Mouse (Mus musculus) embryonic fibroblast, embryonic 13.5 days (primary cell): ENCODE results near the gene Pfkm. TPM values are rescaled to one million over a fixed set of nuclear protein-coding genes. Genes with fewer than 3 reads are reported as not detected.

Source experiments
- H3K27ac ChIP-seq: 2 replicates; pipeline ENCODE4 v1.5.1; 2012; ENCODE audit warnings: low read length, control low read depth, inconsistent platforms; ENCODE audit not compliant: insufficient read depth
- H3K4me1 ChIP-seq: 2 replicates; pipeline ENCODE4 v1.6.1; 2011; ENCODE audit warnings: low read length; ENCODE audit not compliant: control insufficient read depth, insufficient read depth
- H3K4me3 ChIP-seq: 2 replicates; pipeline ENCODE4 v1.5.1; 2011; ENCODE audit warnings: mild to moderate bottlenecking, control low read depth, low read length; ENCODE audit not compliant: insufficient read depth
- CTCF ChIP-seq: IDR thresholded peaks from 2 replicates; pipeline ENCODE4 v1.5.1; 2011; ENCODE audit warnings: mild to moderate bottlenecking, control low read depth, low read length, moderate library complexity, borderline replicate concordance; ENCODE audit not compliant: insufficient read depth
- POLR2A ChIP-seq: IDR thresholded peaks from 2 replicates; pipeline ENCODE4 v1.6.1; 2011; ENCODE audit warnings: low read depth, mild to moderate bottlenecking, control low read depth, low read length, moderate library complexity
- polyA plus RNA-seq: library from polyadenylated mRNA; stranded (reverse); fragments of >200 nt; gene quantifications from 2 replicates; pipeline ENCODE4 v1.2.4, GENCODE M21; 2011; ENCODE audit warnings: low read depth; ENCODE audit not compliant: missing spikeins, insufficient read length

The Pfkm gene
- polyA plus RNA-seq, 1 experiment: 20.6 TPM

DNA sequence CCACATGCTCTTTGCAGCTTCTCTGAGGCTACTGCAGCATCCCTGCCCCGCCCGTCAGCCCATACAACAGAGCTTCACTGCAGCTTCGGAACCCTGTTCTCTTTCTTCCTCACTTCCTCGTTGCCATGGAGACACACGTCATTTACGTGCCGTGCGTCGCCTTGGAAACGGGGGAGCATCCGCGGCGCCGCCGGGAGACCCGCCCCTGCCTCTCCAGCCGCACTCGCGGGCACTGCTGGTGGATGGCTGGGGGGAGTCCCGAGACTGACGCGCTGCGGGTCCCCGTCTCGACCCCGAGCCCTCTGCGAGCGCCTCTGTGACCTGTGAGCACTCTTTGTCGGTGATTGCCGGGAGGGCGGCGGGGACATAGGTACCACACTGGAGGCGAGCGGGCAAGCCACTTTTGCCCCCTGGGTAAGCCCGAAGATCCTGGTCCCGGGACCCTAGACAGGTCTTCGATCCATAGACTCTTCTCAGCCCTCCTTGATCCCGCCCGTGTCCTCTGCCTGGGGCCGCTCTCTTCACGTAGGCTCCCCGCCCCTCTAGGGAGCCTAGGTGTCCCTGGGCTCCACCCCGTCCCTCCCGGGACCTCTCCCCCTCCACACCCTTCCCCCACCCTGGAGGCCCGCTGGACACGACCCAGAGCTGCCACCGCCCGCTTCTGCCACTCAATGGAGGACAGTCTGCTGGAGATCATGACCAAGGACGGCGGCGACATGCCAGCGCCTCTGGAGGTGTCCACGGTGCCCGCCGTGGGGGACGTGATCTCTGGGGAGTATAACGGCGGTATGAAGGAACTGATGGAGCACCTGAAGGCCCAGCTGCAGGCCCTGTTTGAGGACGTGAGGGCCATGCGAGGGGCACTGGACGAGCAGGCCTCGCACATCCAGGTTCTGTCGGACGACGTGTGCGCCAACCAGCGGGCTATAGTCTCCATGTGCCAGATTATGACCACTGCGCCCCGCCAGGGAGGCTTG is 75.5 kb downstream of the Pfkm start:
- H3K4me1 ChIP-seq: no peaks in the 10 kb centered on the region
- no peak overlapping the region for H3K27ac ChIP-seq
- peak overlapping the region; percentile 31 for H3K4me3 ChIP-seq
- no peak for TF ChIP-seq POLR2A
- TF ChIP-seq CTCF: no peak

DNA sequence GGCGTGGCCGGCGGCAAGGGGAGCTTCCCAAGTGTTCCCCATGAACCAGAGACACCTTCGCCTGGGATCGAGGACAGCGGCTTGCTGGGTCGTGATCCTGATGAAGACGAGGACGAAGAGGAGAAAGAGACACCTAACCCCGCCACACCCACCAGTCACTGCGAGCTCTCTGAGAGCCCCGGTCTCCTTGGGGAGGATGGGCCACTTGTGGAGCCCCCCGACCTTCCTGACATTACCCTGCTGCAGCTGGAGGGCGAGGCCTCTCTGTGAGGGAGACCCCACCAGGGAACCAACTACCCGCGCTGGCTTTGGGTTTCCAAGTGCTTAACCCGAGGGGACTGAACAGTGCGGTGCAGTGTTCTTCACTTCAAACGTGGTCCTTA is 76.2 kb downstream of the Pfkm start:
- no peak for TF ChIP-seq CTCF
- no peak for TF ChIP-seq POLR2A
- H3K4me3 ChIP-seq: no peak overlapping the region
- no peaks in the 10 kb centered on the region for H3K4me1 ChIP-seq

DNA sequence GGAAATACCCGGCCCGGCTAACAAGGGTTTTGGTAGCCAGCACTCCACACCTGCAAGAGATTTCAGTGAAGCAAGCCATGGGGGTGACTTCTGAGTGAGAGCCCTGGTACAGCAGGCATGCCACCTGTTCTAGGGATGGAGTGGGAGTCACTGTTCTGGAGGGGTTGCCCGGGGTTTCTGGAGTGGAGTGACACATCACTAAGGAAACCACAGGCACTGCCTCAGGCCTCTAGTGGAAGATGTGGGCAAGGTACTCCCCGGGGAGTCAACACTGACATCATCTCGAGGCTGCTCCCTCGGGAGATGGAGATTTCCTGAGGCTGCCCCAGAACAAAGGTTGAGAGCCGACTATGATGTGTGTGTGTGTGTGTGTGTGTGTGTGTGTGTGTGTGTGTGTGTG is 78.0 kb downstream of the Pfkm start:
- Histone ChIP-seq H3K27ac (no peak overlapping the region), H3K4me1 (no peaks in the 10 kb centered on the region), H3K4me3 (no peak overlapping the region)
- TF ChIP-seq POLR2A (no peak), CTCF (no peak)

More for the DNA sequence above, 76.2 kb downstream of the Pfkm start:
- no peak overlapping the region for H3K27ac ChIP-seq

DNA sequence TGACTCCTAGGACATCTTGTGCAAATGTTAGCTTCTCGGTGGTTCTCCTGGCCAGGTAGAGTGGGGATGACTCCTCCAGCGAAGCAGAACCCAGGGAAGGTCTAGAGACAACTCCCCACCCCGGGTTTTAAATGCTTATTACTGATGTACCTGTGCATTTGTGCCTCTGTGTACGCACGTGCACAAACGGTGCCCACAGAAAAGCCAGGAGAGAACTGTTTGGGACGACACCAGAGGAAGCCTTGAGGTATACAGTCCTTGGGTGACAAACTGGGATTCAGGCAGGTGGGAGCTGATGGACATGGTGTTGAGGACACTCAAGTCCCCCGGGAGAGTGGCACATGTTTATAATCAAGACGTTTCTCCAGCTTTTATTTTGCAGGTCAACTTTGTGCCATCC is 78.5 kb downstream of the Pfkm start:
- H3K4me1 ChIP-seq: no peaks in the 10 kb centered on the region
- no peak overlapping the region for H3K4me3 ChIP-seq
- TF ChIP-seq POLR2A (no peak), CTCF (no peak)
- no peak overlapping the region for H3K27ac ChIP-seq

DNA sequence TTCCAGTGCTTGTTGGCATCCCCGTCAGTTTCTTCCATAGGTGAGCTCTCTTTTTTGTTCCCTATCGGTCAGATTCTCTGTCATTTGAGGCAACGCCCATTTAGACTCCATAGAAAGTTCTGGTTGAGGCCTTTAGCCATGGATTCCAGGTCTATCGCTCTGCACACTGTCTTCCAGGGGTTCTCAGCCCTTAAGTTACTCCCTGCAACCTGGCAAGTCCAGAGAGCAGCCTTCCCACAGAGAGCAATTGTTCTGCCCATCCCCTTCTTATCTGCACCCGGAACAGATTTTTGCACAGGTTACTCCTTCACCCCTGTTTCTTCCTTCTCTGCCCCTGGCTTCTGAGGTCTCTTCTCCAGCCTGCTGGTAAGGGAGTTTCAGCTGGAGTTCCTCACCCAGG is 79.7 kb downstream of the Pfkm start:
- no peaks in the 10 kb centered on the region for H3K4me1 ChIP-seq
- no peak overlapping the region for H3K4me3 ChIP-seq
- no peak overlapping the region for H3K27ac ChIP-seq
- TF ChIP-seq POLR2A: no peak
- TF ChIP-seq CTCF: no peak

DNA sequence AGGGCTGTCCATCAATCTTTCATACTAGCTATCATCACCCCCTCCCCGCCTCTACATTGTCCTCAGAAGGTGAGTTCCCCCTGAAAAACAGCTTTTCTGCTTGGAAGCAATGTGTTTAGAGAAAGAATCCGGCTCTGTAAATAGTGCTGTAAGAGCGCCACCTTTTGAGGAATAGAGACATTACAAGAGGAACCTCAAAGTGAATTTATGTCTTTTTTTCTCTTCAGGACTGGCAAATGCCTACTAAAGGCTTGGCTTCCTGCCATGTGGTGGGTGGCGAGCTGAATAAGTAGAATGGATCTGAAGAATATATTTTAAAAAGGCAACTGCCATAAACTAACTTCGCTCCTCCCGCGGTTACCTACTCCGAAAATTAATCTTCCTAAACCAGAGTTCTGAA is 81.4 kb downstream of the Pfkm start:
- no peak overlapping the region for H3K4me3 ChIP-seq
- H3K27ac ChIP-seq: no peak overlapping the region
- TF ChIP-seq CTCF: no peak
- TF ChIP-seq POLR2A: no peak
- no peaks in the 10 kb centered on the region for H3K4me1 ChIP-seq

DNA sequence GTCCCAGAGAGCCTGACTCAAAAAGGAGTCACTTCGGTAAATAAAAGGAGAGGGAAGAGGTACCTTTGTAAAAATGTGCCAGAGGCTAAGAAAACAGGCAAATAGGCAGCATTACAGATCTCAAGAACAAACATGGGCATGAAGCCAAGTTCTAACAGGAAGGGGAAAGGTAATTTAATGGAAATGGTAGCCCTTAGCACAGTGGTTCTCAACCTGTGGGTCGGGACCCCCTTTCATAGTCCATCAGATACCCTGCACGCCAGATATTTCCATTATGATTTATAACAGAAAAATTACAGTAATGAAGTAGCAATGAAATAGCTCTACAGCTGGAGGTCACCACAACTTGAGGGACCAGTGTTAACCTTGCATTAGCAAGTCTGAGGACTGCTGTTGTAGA is 84.9 kb downstream of the Pfkm start:
- H3K27ac ChIP-seq: no peak overlapping the region
- no peak for TF ChIP-seq POLR2A
- no peak overlapping the region for H3K4me3 ChIP-seq
- H3K4me1 ChIP-seq: peaks cover 5% of the 10 kb centered on the region; the same call in 1 of the 2 replicates

DNA sequence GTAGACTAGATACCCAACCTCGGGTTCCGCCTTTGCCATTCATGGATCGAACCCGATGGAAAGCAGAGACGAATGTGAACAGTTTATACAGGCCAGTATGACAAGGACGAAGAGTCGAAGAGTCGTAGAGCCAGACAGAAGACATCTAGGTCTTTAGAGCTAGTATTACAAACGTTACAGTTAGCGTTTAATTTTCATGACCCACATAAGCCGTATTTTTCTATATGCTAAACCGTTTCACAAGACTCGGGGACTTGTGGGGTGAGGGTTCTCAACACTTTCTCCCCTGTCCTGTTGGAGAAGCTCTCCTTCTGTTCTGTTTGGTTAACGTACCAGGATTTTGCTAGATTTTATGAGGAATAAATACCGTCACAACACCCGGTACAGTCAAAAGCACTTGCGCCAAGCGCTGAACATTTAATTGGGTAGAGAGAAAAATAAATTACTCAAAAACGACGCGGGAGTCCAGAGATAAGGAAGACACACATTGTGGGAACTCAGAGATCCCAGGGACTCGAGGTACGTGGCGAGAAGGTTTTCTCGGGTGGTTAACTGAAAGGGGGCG is 88.3 kb downstream of the Pfkm start:
- no peak overlapping the region for H3K27ac ChIP-seq
- TF ChIP-seq POLR2A (no peak), CTCF (no peak)
- H3K4me3 ChIP-seq: peak overlapping the region; percentile 49
- peaks cover 5% of the 10 kb centered on the region; the same call in 1 of the 2 replicates for H3K4me1 ChIP-seq

DNA sequence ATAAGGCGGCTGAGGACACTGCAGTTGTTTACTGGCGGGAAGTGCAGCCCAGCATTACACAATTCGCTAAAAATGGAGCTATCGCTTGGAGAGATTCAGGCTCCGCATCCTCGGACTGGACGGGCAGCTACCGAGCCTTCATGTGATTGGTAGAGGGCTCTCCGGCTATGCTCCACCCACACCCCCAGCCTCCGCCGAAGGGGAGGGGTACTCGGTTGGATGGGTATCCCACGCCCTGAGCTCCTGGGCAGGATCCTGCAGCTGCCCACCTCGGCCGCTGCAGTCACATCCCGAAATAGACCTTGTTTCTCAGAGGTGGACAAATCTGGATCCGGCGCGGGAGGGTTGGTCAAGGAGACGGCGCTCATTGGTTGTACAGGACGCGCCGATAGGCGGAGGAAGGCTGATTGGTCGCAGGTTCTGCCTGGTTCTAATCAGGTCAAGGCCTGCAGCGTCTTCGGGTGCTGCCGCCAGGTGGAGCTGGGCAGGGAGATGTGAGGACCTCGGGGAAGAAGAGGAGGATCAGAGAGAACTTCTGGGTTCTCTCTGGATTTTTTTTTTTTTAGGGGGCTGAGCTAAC is 88.8 kb downstream of the Pfkm start:
- H3K4me3 ChIP-seq: peak overlapping the region; percentile 49
- peaks cover 5% of the 10 kb centered on the region; the same call in 1 of the 2 replicates for H3K4me1 ChIP-seq
- no peak; the same call in 1 of the 2 replicates for TF ChIP-seq POLR2A
- TF ChIP-seq CTCF: peak; percentile 80
- no peak overlapping the region for H3K27ac ChIP-seq

Other genes starting within 250 kb of the Pfkm start
- gene Hdac7, start 248.1 kb upstream of the Pfkm start, polyA plus RNA-seq: 51.8 and 60.1 TPM in 2 replicates
- gene Vdr, start 182.0 kb upstream of the Pfkm start, polyA plus RNA-seq: 3.4 and 4.8 TPM in 2 replicates
- 29.1 and 32.0 TPM in 2 replicates for gene Tmem106c, start 128.4 kb upstream of the Pfkm start, polyA plus RNA-seq
- 12.7 and 31.5 TPM in 2 replicates for gene Col2a1, start 87.9 kb upstream of the Pfkm start, polyA plus RNA-seq
- gene Senp1, start 1.2 kb downstream of the Pfkm start, polyA plus RNA-seq: 23.3 and 30.6 TPM in 2 replicates
- gene Asb8, start 73.0 kb downstream of the Pfkm start, polyA plus RNA-seq: 26.8 and 31.5 TPM in 2 replicates
- gene Ccdc184, start 74.6 kb downstream of the Pfkm start, polyA plus RNA-seq: 0.18 and 0.22 TPM in 2 replicates
- gene Olfr288, start 103.0 kb downstream of the Pfkm start, polyA plus RNA-seq: not detected in 2 replicates
- not detected in 2 replicates for gene Gm44579, start 128.4 kb downstream of the Pfkm start, polyA plus RNA-seq
- not detected in 2 replicates for gene Olfr287, start 128.5 kb downstream of the Pfkm start, polyA plus RNA-seq
- not detected in 2 replicates for gene Olfr286, start 141.9 kb downstream of the Pfkm start, polyA plus RNA-seq
- not detected in 2 replicates for gene H1fnt, start 164.7 kb downstream of the Pfkm start, polyA plus RNA-seq
- gene Zfp641, start 203.6 kb downstream of the Pfkm start, polyA plus RNA-seq: 0.38 and 0.40 TPM in 2 replicates
- gene Olfr285, start 224.8 kb downstream of the Pfkm start, polyA plus RNA-seq: not detected in 2 replicates
- gene Olfr284, start 248.4 kb downstream of the Pfkm start, polyA plus RNA-seq: not detected in 2 replicates